In the genomic region with DNA sequence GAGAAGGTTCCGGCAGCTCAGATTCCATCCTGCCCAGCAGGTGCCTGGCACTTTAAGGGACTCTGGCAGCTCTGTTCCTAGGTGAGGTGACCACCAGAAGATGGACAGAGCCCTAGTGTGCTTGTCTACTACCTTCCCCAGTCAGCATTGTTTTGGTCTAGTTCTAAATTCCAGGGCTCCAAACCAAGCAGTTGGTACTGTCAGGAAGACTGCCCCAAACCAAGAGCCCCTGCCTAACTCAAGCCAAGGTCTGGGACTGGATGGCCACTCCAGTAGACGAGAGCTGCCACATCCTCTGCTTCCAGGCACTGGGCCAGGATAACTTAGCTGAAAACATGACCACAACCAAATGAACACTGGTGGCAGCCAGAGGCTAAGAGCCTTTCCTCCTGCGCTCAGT, we compare ENCODE assay signal across 14 mouse cellular contexts. TPM values are rescaled to one million over a fixed set of nuclear protein-coding genes. Genes with fewer than 3 reads are reported as not detected.
"Had no signal": no experiment of that assay in that cellular context is flagged by ENCODE, and none has a peak within 500 bp of the region (broad histone marks: within the 10 kb centered on the region; RNA-seq: fewer than 3 reads in every experiment).

No protein-coding gene starts in this region.

- DNase-seq: kidney, postnatal 14 days; kidney, postnatal 4 days; layer of hippocampus, adult 9-11 months; layer of hippocampus, postnatal 36 days; liver, embryonic 13.5 days; lung, adult 2 months; lung, postnatal 14 days; lung, postnatal 4 days; midbrain, embryonic 14.5 days; thymus, adult 18-20 months; thymus, postnatal 36 days had no signal

- H3K4me3 ChIP-seq: left cerebral cortex, adult 2 months; liver, embryonic 13.5 days had no signal

- H3K27ac ChIP-seq: left cerebral cortex, adult 2 months; liver, embryonic 13.5 days had no signal

RNA-seq across cellular contexts. Expression of a gene that starts 5.7 kb away (rescaled TPM):
- total RNA-seq: liver, adult 2 months; megakaryocyte progenitor cell, adult 5-6 weeks had no signal

RNA-seq across cellular contexts. Expression of a gene that starts 6.5 kb away (rescaled TPM):
- total RNA-seq: liver, adult 2 months; megakaryocyte progenitor cell, adult 5-6 weeks had no signal
